In genomic region chr2:58357068-58357413, GRCm38 (mm10) we compare ENCODE assay signal across 8 mouse cellular contexts. TPM values are rescaled to one million over a fixed set of nuclear protein-coding genes. Genes with fewer than 3 reads are reported as not detected.
DNase-seq lines count a peak whose midpoint lies in the region; ATAC-seq and TF ChIP-seq lines count a peak whose summit lies in the region.

No protein-coding gene starts in this region.

- no peak for TF ChIP-seq EP300 in lung, postnatal 0 days (IDR thresholded peaks at IDR 0.05)

- no peak overlapping the region for H3K27ac ChIP-seq in lung, postnatal 0 days (ENCODE audit: low read length)
- no peak overlapping the region for H3K27ac ChIP-seq in forebrain, embryonic 14.5 days (ENCODE audit: low read depth, low read length)
- no peak overlapping the region for H3K27ac ChIP-seq in liver, embryonic 11.5 days (ENCODE audit: low read depth, low read length)
- H3K27ac ChIP-seq in small intestine, adult 2 months (ENCODE audit: insufficient read depth, low read depth, low read length) = peak overlapping the region; percentile 35; the same call in 1 of the 2 replicates

- no peaks in the 10 kb centered on the region for H3K36me3 ChIP-seq in erythroblast, embryonic 14.5 days (ENCODE audit: control insufficient read depth)
- no peaks in the 10 kb centered on the region for H3K36me3 ChIP-seq in lung, postnatal 0 days (ENCODE audit: insufficient read depth, low read length)
- H3K36me3 ChIP-seq in forebrain, embryonic 14.5 days (ENCODE audit: control insufficient read depth, insufficient read depth, low read length) = no peaks in the 10 kb centered on the region
- H3K36me3 ChIP-seq in liver, embryonic 11.5 days (ENCODE audit: control insufficient read depth, insufficient read depth, low read length) = no peaks in the 10 kb centered on the region
- H3K36me3 ChIP-seq in small intestine, adult 2 months (ENCODE audit: control insufficient read depth, insufficient read depth, low read length) = no peaks in the 10 kb centered on the region

- peaks cover 18% of the 10 kb centered on the region for H3K27me3 ChIP-seq in erythroblast, embryonic 14.5 days (ENCODE audit: control insufficient read depth)
- peaks cover 6% of the 10 kb centered on the region; the same call in 1 of the 2 replicates for H3K27me3 ChIP-seq in lung, postnatal 0 days (replicated peaks; ENCODE audit: insufficient read depth, low read length)
- H3K27me3 ChIP-seq in forebrain, embryonic 14.5 days (replicated peaks; ENCODE audit: control insufficient read depth, insufficient read depth, low read length) = 0 out of 2 replicates have a peak, but pooled peaks cover 4% of the 10 kb centered on the region
- peaks cover 18% of the 10 kb centered on the region for H3K27me3 ChIP-seq in liver, embryonic 11.5 days (replicated peaks; ENCODE audit: control insufficient read depth, insufficient read depth, low read length)
- H3K27me3 ChIP-seq in small intestine, adult 2 months (ENCODE audit: control insufficient read depth, insufficient read depth, low read length) = no peaks in the 10 kb centered on the region

- peak overlapping the region; percentile 96 for H3K4me2 ChIP-seq in lung, postnatal 0 days (replicated peaks; ENCODE audit: low read depth, low read length)
- peak overlapping the region; percentile 100 for H3K4me2 ChIP-seq in forebrain, embryonic 14.5 days (ENCODE audit: low read length)
- peak overlapping the region; percentile 95 for H3K4me2 ChIP-seq in liver, embryonic 11.5 days

- no peaks in the 10 kb centered on the region for H3K4me1 ChIP-seq in erythroblast, embryonic 14.5 days (ENCODE audit: control insufficient read depth)
- no peaks in the 10 kb centered on the region for H3K4me1 ChIP-seq in lung, postnatal 0 days (ENCODE audit: insufficient read depth, low read depth, low read length)
- H3K4me1 ChIP-seq in forebrain, embryonic 14.5 days (ENCODE audit: control insufficient read depth, insufficient read depth, low read length) = no peaks in the 10 kb centered on the region
- H3K4me1 ChIP-seq in liver, embryonic 11.5 days (replicated peaks; ENCODE audit: control insufficient read depth, insufficient read depth, low read length) = no peaks in the 10 kb centered on the region
- H3K4me1 ChIP-seq in small intestine, adult 2 months (ENCODE audit: control insufficient read depth, insufficient read depth, insufficient read length, low read length) = peaks cover 5% of the 10 kb centered on the region; the same call in 1 of the 2 replicates

- TF ChIP-seq POLR2A in small intestine, adult 2 months (IDR thresholded peaks at IDR 0.05; ENCODE audit: low read depth, low read length) = no peak

- H3K9me3 ChIP-seq in erythroblast, embryonic 14.5 days (ENCODE audit: control insufficient read depth, low read length) = no peaks in the 10 kb centered on the region
- no peaks in the 10 kb centered on the region for H3K9me3 ChIP-seq in lung, postnatal 0 days (ENCODE audit: low read length)
- H3K9me3 ChIP-seq in forebrain, embryonic 14.5 days (replicated peaks; ENCODE audit: control insufficient read depth, low read length) = no peaks in the 10 kb centered on the region
- no peaks in the 10 kb centered on the region for H3K9me3 ChIP-seq in liver, embryonic 11.5 days (ENCODE audit: control insufficient read depth, low read length)

- H3K9ac ChIP-seq in lung, postnatal 0 days (replicated peaks; ENCODE audit: low read depth) = no peak overlapping the region
- H3K9ac ChIP-seq in forebrain, embryonic 14.5 days (ENCODE audit: low read length) = peak overlapping the region; percentile 63
- H3K9ac ChIP-seq in liver, embryonic 11.5 days (ENCODE audit: low read depth, low read length) = no peak overlapping the region

- ATAC-seq in erythroblast, adult 5-6 weeks (replicated peaks; ENCODE audit: low FRiP score, poor library complexity, severe bottlenecking) = no peak
- ATAC-seq in lung, postnatal 0 days = no peak
- peak; percentile 55 for ATAC-seq in forebrain, embryonic 14.5 days
- no peak; the same call in 1 of the 2 replicates for ATAC-seq in liver, embryonic 11.5 days (replicated peaks; ENCODE audit: low FRiP score)

- WGBS in lung, postnatal 0 days = 0% methylated on average over 7 of the region's 7 CpGs
- WGBS in forebrain, embryonic 14.5 days = under 1% methylated on average over 7 of the region's 7 CpGs
- 3% methylated on average over 7 of the region's 7 CpGs for WGBS in liver, embryonic 11.5 days
- under 1% methylated on average over 7 of the region's 7 CpGs for WGBS in small intestine, adult 2 months

- DNase-seq in lung, postnatal 0 days (ENCODE audit: low spot score) = peak; percentile 7
- DNase-seq in lung, postnatal 25 days (ENCODE audit: low spot score) = no peak
- peak; percentile 27 for DNase-seq in forebrain, embryonic 14.5 days (ENCODE audit: low spot score)
- peak; percentile 32 for DNase-seq in liver, embryonic 11.5 days (ENCODE audit: low spot score)
- no peak for DNase-seq in urinary bladder, postnatal 4 days (ENCODE audit: low spot score in 2 of 2)

- peak overlapping the region; percentile 28 for H3K4me3 ChIP-seq in erythroblast, embryonic 14.5 days (replicated peaks)
- H3K4me3 ChIP-seq in lung, postnatal 0 days (ENCODE audit: low read depth, low read length) = peak overlapping the region; percentile 53
- H3K4me3 ChIP-seq in forebrain, embryonic 14.5 days (ENCODE audit: low read depth, low read length) = peak overlapping the region; percentile 57
- peak overlapping the region; percentile 56 for H3K4me3 ChIP-seq in liver, embryonic 11.5 days (ENCODE audit: low read depth, low read length)
- H3K4me3 ChIP-seq in small intestine, adult 2 months (ENCODE audit: low read depth, low read length) = peak overlapping the region; percentile 95

- no peak for TF ChIP-seq CTCF in lung, postnatal 0 days (IDR thresholded peaks at IDR 0.05)
- no peak for TF ChIP-seq CTCF in small intestine, adult 2 months (IDR thresholded peaks at IDR 0.05; ENCODE audit: extremely low read depth, insufficient read length, insufficient replicate concordance, low read depth, low read length)

RNA-seq across cellular contexts. Expression of gene Acvr1c, which starts 0.7 kb away (rescaled TPM):
- polyA plus RNA-seq in erythroblast, embryonic 14.5 days (2012) = not detected in 2 replicates
- total RNA-seq in erythroblast, adult 5-6 weeks (2015; ENCODE audit: low replicate concordance) = under 0.01 TPM in 1 of 2 replicates, not detected in the other
- total RNA-seq in erythroblast, adult 5-6 weeks (2017; ENCODE audit: low replicate concordance) = 0.14 TPM in 1 of 2 replicates, not detected in the other
- 0.23 and 0.35 TPM in 2 replicates for polyA plus RNA-seq in lung, postnatal 0 days (2015; fragmentation: Nextera tagmentation; extraction: Ambion mirVana)
- 1.1 and 1.2 TPM in 2 replicates for polyA plus RNA-seq in forebrain, embryonic 14.5 days (2014; fragmentation: Nextera tagmentation; extraction: Ambion mirVana)
- polyA plus RNA-seq in liver, embryonic 11.5 days (2014; fragmentation: Nextera tagmentation; extraction: Ambion mirVana) = 0.04 and 0.11 TPM in 2 replicates
- 0.17 and 0.28 TPM in 2 replicates for polyA plus RNA-seq in small intestine, adult 2 months (2012; rRNA removed)

Comparison
In these comparisons a context has a peak if more than half of its experiments do, and no peak if none do; other contexts are left out.
1. DNase-seq: peak in lung, postnatal 0 days (single experiment), forebrain, embryonic 14.5 days (single experiment) and liver, embryonic 11.5 days (single experiment); none in lung, postnatal 25 days (single experiment) and urinary bladder, postnatal 4 days (0 of 2).
2. H3K4me3 ChIP-seq: peak in every context shown above with its lines; median percentile 95 in small intestine, adult 2 months; 57 in forebrain, embryonic 14.5 days; 56 in liver, embryonic 11.5 days; 53 in lung, postnatal 0 days; 28 in erythroblast, embryonic 14.5 days.
3. Peak in every context shown above with its lines, with median percentiles within 50 percentile points of each other: H3K4me2 ChIP-seq.